Mouse (Mus musculus) kidney, embryonic 14.5 days (tissue): ENCODE measurements around the gene Ptp4a2. TPM values are rescaled to one million over a fixed set of nuclear protein-coding genes. Genes with fewer than 3 reads are reported as not detected.

Experiments
- ATAC-seq: fragments of 200-750 bp; cut with Nextera tagmentation; 2 replicates; pipeline ENCODE4 v1.8.0; 2017; ENCODE audit warnings: moderate number of reproducible peaks, mild to moderate bottlenecking, moderate TSS enrichment, moderate library complexity; ENCODE audit not compliant: low FRiP score, low TSS enrichment
- H3K27ac ChIP-seq: fragments of 300-500 bp; sonication (generic); 2 replicates; pipeline ENCODE4 v1.5.1; 2014; ENCODE audit warnings: low read depth, mild to moderate bottlenecking, low read length, moderate library complexity, mixed read lengths
- H3K27me3 ChIP-seq: fragments of 300-500 bp; sonication (generic); 2 replicates; pipeline ENCODE4 v1.6.1; 2014; ENCODE audit warnings: mild to moderate bottlenecking, low read length; ENCODE audit not compliant: control insufficient read depth, insufficient read depth
- H3K36me3 ChIP-seq: fragments of 300-500 bp; sonication (generic); 2 replicates; pipeline ENCODE4 v1.6.1; 2014; ENCODE audit warnings: low read length, mixed read lengths; ENCODE audit not compliant: control insufficient read depth, insufficient read depth
- H3K4me1 ChIP-seq: fragments of 300-500 bp; sonication (generic); 2 replicates; pipeline ENCODE4 v1.6.1; 2014; ENCODE audit warnings: low read length, mixed read lengths; ENCODE audit not compliant: control insufficient read depth, insufficient read depth
- H3K4me2 ChIP-seq: fragments of 300-500 bp; sonication (generic); replicated peaks from 2 replicates; pipeline ENCODE4 v1.6.1; 2014; ENCODE audit warnings: low read depth, mild to moderate bottlenecking, low read length
- H3K4me3 ChIP-seq: fragments of 300-500 bp; sonication (generic); 2 replicates; pipeline ENCODE4 v1.5.1; 2014; ENCODE audit warnings: mild to moderate bottlenecking, low read length
- H3K9ac ChIP-seq: fragments of 300-500 bp; sonication (generic); 2 replicates; pipeline ENCODE4 v1.6.1; 2014; ENCODE audit warnings: low read depth, mild to moderate bottlenecking, low read length, moderate library complexity
- H3K9me3 ChIP-seq: fragments of 300-500 bp; sonication (generic); 2 replicates; pipeline ENCODE4 v1.6.1; 2016; ENCODE audit warnings: low read length; ENCODE audit not compliant: control insufficient read depth
- WGBS: fragments of 180-500 bp; shearing (Covaris S2); extraction: QIAGEN DNeasy Blood & Tissue Kit; methylation state at CpG from one replicate; pipeline ENCODE4 v1.1.7; 2014; 5-methylcytosine and 5-hydroxymethylcytosine counted together
- polyA plus RNA-seq: library from polyadenylated mRNA; unstranded; fragments of >200 nt; fragmentation: Nextera tagmentation; extraction: Ambion mirVana; gene quantifications from 2 replicates; pipeline ENCODE4 v1.2.1, GENCODE M21; 2014

Gene Ptp4a2
- polyA plus RNA-seq, 1 experiment from 2014 or later: 276 TPM

DNA sequence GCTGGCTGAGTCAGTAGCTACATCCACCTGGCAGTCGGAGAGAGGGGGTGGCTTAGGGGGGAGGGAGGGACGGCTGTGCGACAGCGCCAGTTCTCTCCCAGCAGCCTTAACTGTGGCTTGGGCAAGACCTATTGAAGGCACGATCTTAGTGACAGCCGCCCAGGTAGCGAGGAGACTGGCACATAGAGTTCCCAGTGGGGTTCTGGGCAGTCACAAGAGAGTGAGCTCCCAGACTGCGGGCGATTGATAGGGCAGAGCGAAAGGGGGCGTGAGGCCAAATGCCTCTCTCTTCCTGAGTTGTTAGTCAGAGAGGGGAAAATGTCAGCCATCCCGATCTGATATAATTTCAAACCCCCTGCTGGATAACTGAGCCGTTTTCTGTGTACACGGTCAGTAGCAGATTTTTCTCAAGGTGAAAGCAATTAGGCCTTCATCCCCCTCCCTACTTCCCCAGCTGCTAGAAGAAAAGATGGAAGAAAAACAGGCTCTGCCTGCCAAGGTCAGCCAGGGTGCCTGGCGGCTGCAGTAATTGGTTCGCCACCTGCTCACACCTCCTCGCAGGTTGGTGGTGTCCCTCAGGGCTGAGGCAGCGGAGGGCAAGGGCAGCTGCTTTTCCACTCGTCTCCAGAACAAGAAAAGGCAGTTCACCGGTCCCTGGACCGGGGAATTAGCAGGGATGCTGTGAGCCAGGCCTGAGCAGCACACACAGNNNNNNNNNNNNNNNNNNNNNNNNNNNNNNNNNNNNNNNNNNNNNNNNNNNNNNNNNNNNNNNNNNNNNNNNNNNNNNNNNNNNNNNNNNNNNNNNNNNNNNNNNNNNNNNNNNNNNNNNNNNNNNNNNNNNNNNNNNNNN, 39.1 kb upstream of the Ptp4a2 start:
- WGBS: 3% methylated on average over 21 of the region's 21 CpGs
- no peak overlapping the region for H3K27ac ChIP-seq
- H3K4me3 ChIP-seq: peak overlapping the region; percentile 9
- H3K27me3 ChIP-seq: 0 out of 2 replicates have a peak, but pooled peaks cover 4% of the 10 kb centered on the region
- no peaks in the 10 kb centered on the region for H3K9me3 ChIP-seq
- peak; percentile 57 for ATAC-seq
- H3K4me1 ChIP-seq: peaks cover 17% of the 10 kb centered on the region
- H3K9ac ChIP-seq: peak overlapping the region; percentile 31; the same call in 1 of the 2 replicates
- H3K36me3 ChIP-seq: no peaks in the 10 kb centered on the region
- peak overlapping the region; percentile 34 for H3K4me2 ChIP-seq

- Histone ChIP-seq H3K4me2 (no peak overlapping the region), H3K9me3 (no peaks in the 10 kb centered on the region), H3K27ac (no peak overlapping the region), H3K27me3 (no peaks in the 10 kb centered on the region), H3K4me3 (no peak overlapping the region), H3K4me1 (no peaks in the 10 kb centered on the region; the same call in 1 of the 2 replicates), H3K9ac (no peak overlapping the region), H3K36me3 (no peaks in the 10 kb centered on the region)
- WGBS: 38% methylated on average over 4 of the region's 4 CpGs
- ATAC-seq: no peak
Measured at GRCm38 (mm10) chr4:129781881-129782675, 28.9 kb upstream of the Ptp4a2 start.

DNA sequence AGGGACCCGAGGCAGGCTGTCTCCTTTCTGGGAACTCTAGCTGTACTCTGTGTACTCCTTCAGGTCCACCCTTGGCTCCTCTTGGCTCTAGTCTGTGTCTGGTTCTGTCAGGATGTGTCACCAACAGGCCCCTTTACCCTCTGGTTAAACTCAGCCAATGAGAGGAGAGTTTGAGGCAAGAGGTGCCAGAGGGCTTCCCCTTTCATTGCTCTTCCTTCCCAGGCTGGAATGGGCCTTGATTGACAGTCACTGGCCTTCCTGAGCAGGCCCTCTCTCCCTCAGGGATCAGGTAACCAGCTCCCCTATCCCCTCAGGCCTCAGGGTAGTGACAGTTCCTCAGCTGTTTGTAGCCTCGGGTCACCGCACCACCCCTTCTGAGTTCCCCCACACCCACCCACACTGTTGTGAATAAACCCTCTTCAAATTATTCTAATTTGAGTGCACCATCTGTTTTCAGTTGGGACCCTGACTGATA, 28.1 kb upstream of the Ptp4a2 start:
- H3K9ac ChIP-seq: no peak overlapping the region
- ATAC-seq: peak; percentile 58; the same call in 1 of the 2 replicates
- H3K27ac ChIP-seq: no peak overlapping the region
- no peaks in the 10 kb centered on the region for H3K36me3 ChIP-seq
- no peak overlapping the region for H3K4me3 ChIP-seq
- 23% methylated on average over 3 of the region's 3 CpGs for WGBS
- no peak overlapping the region for H3K4me2 ChIP-seq
- H3K4me1 ChIP-seq: no peaks in the 10 kb centered on the region; the same call in 1 of the 2 replicates
- H3K9me3 ChIP-seq: no peaks in the 10 kb centered on the region
- no peaks in the 10 kb centered on the region for H3K27me3 ChIP-seq

DNA sequence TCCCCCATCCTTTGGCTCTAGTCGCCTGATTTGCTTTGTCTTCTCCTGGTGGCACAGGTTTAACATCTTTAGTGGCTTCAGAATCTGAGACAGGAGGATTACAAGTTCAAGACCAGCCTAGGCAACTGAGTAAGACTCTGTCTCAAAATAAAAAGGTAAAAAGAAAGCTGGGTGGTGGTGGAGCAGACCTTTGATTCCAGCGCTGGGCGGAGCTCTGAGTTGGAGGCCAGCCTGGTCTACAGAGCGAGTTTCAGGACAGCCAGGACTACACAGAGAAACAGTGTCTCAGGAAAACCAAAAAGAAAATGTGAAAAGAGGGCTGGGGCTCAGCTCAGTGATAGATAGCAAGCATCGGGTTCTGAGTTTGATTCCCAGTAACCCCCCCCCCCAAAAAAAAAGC, 27.5 kb upstream of the Ptp4a2 start:
- no peak overlapping the region for H3K27ac ChIP-seq
- H3K9me3 ChIP-seq: no peaks in the 10 kb centered on the region
- no peak overlapping the region for H3K4me3 ChIP-seq
- no peaks in the 10 kb centered on the region; the same call in 1 of the 2 replicates for H3K4me1 ChIP-seq
- H3K4me2 ChIP-seq: no peak overlapping the region
- no peak overlapping the region for H3K9ac ChIP-seq
- ATAC-seq: no peak
- no peaks in the 10 kb centered on the region for H3K36me3 ChIP-seq
- WGBS: 81% methylated on average over 5 of the region's 5 CpGs
- no peaks in the 10 kb centered on the region for H3K27me3 ChIP-seq

- Histone ChIP-seq H3K4me3 (no peak overlapping the region), H3K4me2 (no peak overlapping the region), H3K27ac (no peak overlapping the region), H3K27me3 (no peaks in the 10 kb centered on the region), H3K4me1 (no peaks in the 10 kb centered on the region; the same call in 1 of the 2 replicates), H3K9ac (no peak overlapping the region), H3K9me3 (no peaks in the 10 kb centered on the region), H3K36me3 (no peaks in the 10 kb centered on the region)
- ATAC-seq: 0 out of 2 replicates have a peak, but pooled peaks have one; percentile 13
- 4% methylated on average over 4 of the region's 4 CpGs for WGBS
Measured at GRCm38 (mm10) chr4:129785178-129785577, 25.8 kb upstream of the Ptp4a2 start.

DNA sequence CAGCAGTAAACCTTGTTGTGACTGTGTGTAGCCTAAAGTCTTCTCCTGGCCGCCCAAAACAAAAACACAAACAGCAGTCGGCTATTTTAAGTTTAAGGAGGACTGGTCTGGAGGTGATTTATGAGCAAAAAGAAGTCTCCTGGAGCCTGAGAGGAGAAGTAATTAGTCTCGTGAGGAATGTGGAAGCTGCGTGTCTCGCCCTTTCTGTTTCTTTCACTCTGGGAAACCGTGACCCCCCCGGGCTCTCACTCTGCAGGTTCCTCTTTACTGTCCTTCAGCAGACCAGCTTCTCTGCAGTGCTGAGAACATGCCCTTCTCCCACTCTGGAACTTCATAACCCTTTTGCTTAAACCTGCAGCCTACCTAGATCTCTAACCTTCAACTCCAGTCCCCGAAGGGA, 22.3 kb upstream of the Ptp4a2 start:
- Histone ChIP-seq H3K4me2 (no peak overlapping the region), H3K4me1 (peaks cover 4% of the 10 kb centered on the region; the same call in 1 of the 2 replicates), H3K9ac (no peak overlapping the region), H3K9me3 (no peaks in the 10 kb centered on the region), H3K27me3 (no peaks in the 10 kb centered on the region), H3K4me3 (no peak overlapping the region), H3K27ac (no peak overlapping the region), H3K36me3 (no peaks in the 10 kb centered on the region)
- ATAC-seq: 0 out of 2 replicates have a peak, but pooled peaks have one; percentile 20
- WGBS: 10% methylated on average over 8 of the region's 8 CpGs

GRCm38 (mm10) chr4:129789635-129790034, 21.4 kb upstream of the Ptp4a2 start:
- no peak overlapping the region for H3K4me2 ChIP-seq
- no peak overlapping the region for H3K9ac ChIP-seq
- no peak overlapping the region for H3K4me3 ChIP-seq
- H3K36me3 ChIP-seq: no peaks in the 10 kb centered on the region
- no peak overlapping the region for H3K27ac ChIP-seq
- H3K9me3 ChIP-seq: no peaks in the 10 kb centered on the region
- H3K27me3 ChIP-seq: no peaks in the 10 kb centered on the region
- H3K4me1 ChIP-seq: peaks cover 8% of the 10 kb centered on the region
- no peak for ATAC-seq
- WGBS: 98% methylated on average over 2 of the region's 2 CpGs

DNA sequence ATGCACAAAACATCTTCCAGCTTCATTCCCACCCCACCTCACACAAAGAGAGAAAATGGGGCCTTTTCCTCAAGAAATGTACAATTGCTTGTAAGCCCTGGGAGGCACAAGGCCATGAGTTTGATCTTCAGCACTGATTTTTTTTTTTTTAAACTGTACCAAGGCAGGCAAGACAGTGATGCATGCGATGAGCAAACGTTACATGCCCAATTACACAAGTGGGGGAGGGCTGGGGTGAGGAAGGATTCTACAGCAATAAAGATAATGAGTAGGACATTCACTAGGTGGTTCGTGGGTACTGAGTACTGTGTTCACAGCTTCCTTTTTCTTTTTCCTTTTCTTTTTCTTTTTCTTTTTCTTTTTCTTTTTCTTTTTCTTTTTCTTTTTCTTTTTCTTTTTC, 20.5 kb upstream of the Ptp4a2 start:
- no peak for ATAC-seq
- Histone ChIP-seq H3K4me2 (no peak overlapping the region), H3K27ac (no peak overlapping the region), H3K27me3 (no peaks in the 10 kb centered on the region), H3K4me3 (no peak overlapping the region), H3K36me3 (no peaks in the 10 kb centered on the region), H3K4me1 (peaks cover 17% of the 10 kb centered on the region), H3K9ac (no peak overlapping the region), H3K9me3 (no peaks in the 10 kb centered on the region)
- 35% methylated on average over 3 of the region's 3 CpGs for WGBS
